Mouse (Mus musculus) intestine, embryonic 16.5 days (tissue): ENCODE results near the gene Cldn15. TPM values are rescaled to one million over a fixed set of nuclear protein-coding genes. Genes with fewer than 3 reads are reported as not detected.

Experiments used
- ATAC-seq: fragments of 200-750 bp; cut with Nextera tagmentation; 2 replicates; pipeline ENCODE4 v1.8.0; 2017; ENCODE audit warnings: moderate TSS enrichment, moderate library complexity
- H3K27ac ChIP-seq: fragments of 300-500 bp; sonication (generic); 2 replicates; pipeline ENCODE4 v1.5.1; 2014; ENCODE audit warnings: mild to moderate bottlenecking, low read length
- H3K27me3 ChIP-seq: fragments of 300-500 bp; sonication (generic); replicated peaks from 2 replicates; pipeline ENCODE4 v1.6.1; 2014; ENCODE audit warnings: low read length, control low read depth, mixed read lengths; ENCODE audit not compliant: control insufficient read depth, insufficient read depth
- H3K36me3 ChIP-seq: fragments of 300-500 bp; sonication (generic); 2 replicates; pipeline ENCODE4 v1.6.1; 2014; ENCODE audit warnings: low read length, control low read depth; ENCODE audit not compliant: control insufficient read depth, insufficient read depth
- H3K4me1 ChIP-seq: fragments of 300-500 bp; sonication (generic); 2 replicates; pipeline ENCODE4 v1.6.1; 2014; ENCODE audit warnings: low read length, control low read depth, mixed read lengths; ENCODE audit not compliant: control insufficient read depth, insufficient read depth
- H3K4me2 ChIP-seq: fragments of 300-500 bp; sonication (generic); 2 replicates; pipeline ENCODE4 v1.6.1; 2014; ENCODE audit warnings: low read depth, low read length, control low read depth
- H3K4me3 ChIP-seq: fragments of 300-500 bp; sonication (generic); 2 replicates; pipeline ENCODE4 v1.5.1; 2014; ENCODE audit warnings: mild to moderate bottlenecking, low read length
- H3K9ac ChIP-seq: fragments of 300-500 bp; sonication (generic); 2 replicates; pipeline ENCODE4 v1.6.1; 2014; ENCODE audit warnings: low read depth, low read length
- H3K9me3 ChIP-seq: fragments of 300-500 bp; sonication (generic); 2 replicates; pipeline ENCODE4 v1.6.1; 2016; ENCODE audit warnings: low read length, control low read depth; ENCODE audit not compliant: control insufficient read depth
- WGBS: fragments of 180-500 bp; shearing (Covaris S2); extraction: QIAGEN DNeasy Blood & Tissue Kit; methylation state at CpG from one replicate; pipeline ENCODE4 v1.1.7; 2014; 5-methylcytosine and 5-hydroxymethylcytosine counted together
- microRNA counts: library from miRNA; unstranded; fragments of <30 nt; microRNA quantifications from one replicate; lab custom pipeline; 2016
- microRNA-seq: library from miRNA; unstranded; fragments of <30 nt; microRNA quantifications from one replicate; pipeline ENCODE4, GENCODE M21; 2016
- polyA plus RNA-seq: library from polyadenylated mRNA; unstranded; fragments of >200 nt; fragmentation: Nextera tagmentation; extraction: Ambion mirVana; gene quantifications from 2 replicates; pipeline ENCODE4 v1.2.1, GENCODE M21; 2015

Gene Cldn15
- polyA plus RNA-seq, 1 experiment from 2014 or later: 34.8 TPM

GRCm38 (mm10) chr5:137012401-137012950, 46.1 kb downstream of the Cldn15 start:
- Histone ChIP-seq H3K9me3 (no peaks in the 10 kb centered on the region), H3K4me1 (no peaks in the 10 kb centered on the region), H3K27me3 (no peaks in the 10 kb centered on the region), H3K9ac (no peak overlapping the region), H3K4me2 (no peak overlapping the region), H3K27ac (no peak overlapping the region), H3K36me3 (no peaks in the 10 kb centered on the region), H3K4me3 (no peak overlapping the region)
- no peak for ATAC-seq
- WGBS: 70% methylated on average over 15 of the region's 15 CpGs

- 88% methylated on average over 3 of the region's 3 CpGs for WGBS
- Histone ChIP-seq H3K9ac (no peak overlapping the region), H3K4me2 (no peak overlapping the region), H3K27ac (no peak overlapping the region), H3K9me3 (no peaks in the 10 kb centered on the region), H3K27me3 (no peaks in the 10 kb centered on the region), H3K4me1 (no peaks in the 10 kb centered on the region), H3K4me3 (no peak overlapping the region), H3K36me3 (no peaks in the 10 kb centered on the region)
- ATAC-seq: no peak
These were observed 49.5 kb downstream of the Cldn15 start for GRCm38 (mm10) chr5:137015913-137016312.

- Histone ChIP-seq H3K4me3 (no peak overlapping the region), H3K9me3 (no peaks in the 10 kb centered on the region), H3K4me2 (no peak overlapping the region), H3K27me3 (peaks cover 41% of the 10 kb centered on the region), H3K9ac (no peak overlapping the region), H3K4me1 (peaks cover 3% of the 10 kb centered on the region), H3K27ac (no peak overlapping the region), H3K36me3 (no peaks in the 10 kb centered on the region)
- 46% methylated on average over 3 of the region's 3 CpGs for WGBS
- no peak for ATAC-seq
These were observed 57.9 kb downstream of the Cldn15 start for GRCm38 (mm10) chr5:137024318-137024717.

- Histone ChIP-seq H3K27me3 (peaks cover 47% of the 10 kb centered on the region), H3K4me1 (peaks cover 8% of the 10 kb centered on the region), H3K27ac (no peak overlapping the region), H3K9me3 (no peaks in the 10 kb centered on the region), H3K4me2 (no peak overlapping the region), H3K36me3 (no peaks in the 10 kb centered on the region), H3K4me3 (no peak overlapping the region), H3K9ac (no peak overlapping the region)
- no peak for ATAC-seq
- under 1% methylated on average over 23 of the region's 23 CpGs for WGBS
These were observed 58.7 kb downstream of the Cldn15 start for GRCm38 (mm10) chr5:137025132-137025531.

MicroRNAs within 50 kb of the gene (microRNA counts, 519-probe panel; counts per million panel counts)
- microRNA mmu-miR-702 (lab: Ali Mortazavi, UCI): 35.7 counts per million

Small RNA genes lying within 50 kb of the gene (microRNA-seq; reads per million reads assigned to microRNA genes)
- 22.8 reads per million, percentile 31 among the genes with 10 or more reads in this experiment for gene Mir702

Other genes with a start within 250 kb of the Cldn15 start
- 5.5 and 6.8 TPM in 2 replicates for gene Col26a1, start 83.4 kb upstream of the Cldn15 start, polyA plus RNA-seq
- 43.2 and 52.4 TPM in 2 replicates for gene Ift22, start 58.5 kb upstream of the Cldn15 start, polyA plus RNA-seq
- gene Fis1, start 13.3 kb upstream of the Cldn15 start, polyA plus RNA-seq: 271 and 281 TPM in 2 replicates
- 40.7 and 44.4 TPM in 2 replicates for gene Plod3, start 20.4 kb downstream of the Cldn15 start, polyA plus RNA-seq
- 114 and 120 TPM in 2 replicates for gene Znhit1, start 21.4 kb downstream of the Cldn15 start, polyA plus RNA-seq
- gene Vgf, start 59.8 kb downstream of the Cldn15 start, polyA plus RNA-seq: 0.50 and 0.64 TPM in 2 replicates
- 284 and 285 TPM in 2 replicates for gene Ap1s1, start 79.5 kb downstream of the Cldn15 start, polyA plus RNA-seq
- 0.24 and 0.29 TPM in 2 replicates for gene Serpine1, start 105.7 kb downstream of the Cldn15 start, polyA plus RNA-seq
- gene Trim56, start 149.6 kb downstream of the Cldn15 start, polyA plus RNA-seq: 5.5 and 6.5 TPM in 2 replicates
- gene Muc3, start 182.7 kb downstream of the Cldn15 start, polyA plus RNA-seq: 5.6 and 6.1 TPM in 2 replicates
- 25.3 and 31.7 TPM in 2 replicates for gene Muc3a, start 245.8 kb downstream of the Cldn15 start, polyA plus RNA-seq